Mouse (Mus musculus) CH12.LX (cell line): Measurements from ENCODE around the gene Plxna2. TPM values are rescaled to one million over a fixed set of nuclear protein-coding genes. Genes with fewer than 3 reads are reported as not detected.

Experiments used
- DNase-seq: peaks from one replicate; pipeline ENCODE4 v3.0.0-alpha.2; 2013; ENCODE audit errors: extremely low read depth
- H3K27ac ChIP-seq: 2 replicates; pipeline ENCODE4 v1.5.1; 2012; ENCODE audit warnings: low read depth, mild to moderate bottlenecking, control low read depth, moderate library complexity; ENCODE audit not compliant: insufficient read depth
- H3K27me3 ChIP-seq: replicated peaks from 2 replicates; pipeline ENCODE3; 2012; ENCODE audit warnings: inconsistent platforms
- H3K36me3 ChIP-seq, 2 experiments: replicated peaks in 1 of 2; 2 replicates each; pipeline versions ENCODE3 to v1.6.1; 2012; ENCODE audit warnings: inconsistent platforms in 1 of 2, low read length in 1 of 2, mild to moderate bottlenecking in 1 of 2, mixed read lengths in 1 of 2, moderate library complexity in 1 of 2; ENCODE audit not compliant: control insufficient read depth in 1 of 2, insufficient read depth in 1 of 2
- H3K4me1 ChIP-seq, 2 experiments: 2 replicates each; pipeline ENCODE4 v1.6.1; 2012; ENCODE audit warnings: inconsistent platforms in 1 of 2, moderate library complexity in 1 of 2; ENCODE audit not compliant: insufficient read depth in 2 of 2, control insufficient read depth in 1 of 2
- H3K4me2 ChIP-seq: 2 replicates; pipeline ENCODE4 v1.6.1; 2012; ENCODE audit warnings: low read depth, mild to moderate bottlenecking, control low read depth; ENCODE audit not compliant: poor library complexity, insufficient read depth, severe bottlenecking
- H3K4me3 ChIP-seq, 3 experiments: fragments of 150-350 bp in 1 of 3; sonication (generic) in 1 of 3; replicated peaks in 1 of 3; 2 replicates each; pipeline versions ENCODE3 to v1.5.1; 2011 to 2012; ENCODE audit warnings: low read depth in 2 of 3, low read length in 2 of 3, mild to moderate bottlenecking in 2 of 3, moderate library complexity in 2 of 3, control low read depth in 1 of 3, improper control_type of control experiment in 1 of 3, inconsistent platforms in 1 of 3, mixed read lengths in 1 of 3; ENCODE audit not compliant: poor library complexity in 1 of 3
- H3K79me2 ChIP-seq: replicated peaks from 2 replicates; pipeline ENCODE4 v1.6.1; 2012; ENCODE audit warnings: mild to moderate bottlenecking, moderate library complexity; ENCODE audit not compliant: control insufficient read depth, poor library complexity, insufficient read depth, severe bottlenecking; ENCODE audit errors: extremely low read depth
- H3K9ac ChIP-seq: 2 replicates; pipeline ENCODE4 v1.6.1; 2012; ENCODE audit warnings: low read depth, mild to moderate bottlenecking, control low read depth, moderate library complexity; ENCODE audit not compliant: insufficient read depth
- H3K9me3 ChIP-seq: replicated peaks from 2 replicates; pipeline ENCODE3; 2012; ENCODE audit warnings: low read length, inconsistent platforms, mixed read lengths
- BHLHE40 ChIP-seq: IDR thresholded peaks from 2 replicates; pipeline ENCODE4 v1.6.1; 2011; ENCODE audit warnings: mild to moderate bottlenecking, low read depth, low read length, improper control_type of control experiment
- CHD1 ChIP-seq: IDR thresholded peaks from 2 replicates; pipeline ENCODE4 v1.6.1; 2012; ENCODE audit warnings: low read depth, low read length, improper control_type of control experiment, inconsistent platforms
- CHD2 ChIP-seq: IDR thresholded peaks from 2 replicates; pipeline ENCODE4 v1.6.1; 2011; ENCODE audit warnings: low read length, improper control_type of control experiment
- CTCF ChIP-seq, 2 experiments: IDR thresholded peaks in 1 of 2; conservative IDR thresholded peaks in 1 of 2; 2 replicates each; pipeline ENCODE4 v1.5.1; 2011 to 2012; ENCODE audit warnings: low read depth in 2 of 2, low read length in 2 of 2, improper control_type of control experiment in 1 of 2, inconsistent platforms in 1 of 2, mild to moderate bottlenecking in 1 of 2, moderate library complexity in 1 of 2
- E2F4 ChIP-seq: IDR thresholded peaks from 2 replicates; pipeline ENCODE4 v1.6.1; 2011; ENCODE audit warnings: low read depth, low read length, improper control_type of control experiment; ENCODE audit not compliant: insufficient replicate concordance
- EP300 ChIP-seq: IDR thresholded peaks from 2 replicates; pipeline ENCODE4 v1.6.1; 2011; ENCODE audit warnings: low read length, improper control_type of control experiment
- ETS1 ChIP-seq: conservative IDR thresholded peaks from 2 replicates; pipeline ENCODE4 v1.6.1; 2012; ENCODE audit warnings: low read depth, mild to moderate bottlenecking, inconsistent platforms, low read length, improper control_type of control experiment, moderate library complexity
- HCFC1 ChIP-seq: IDR thresholded peaks from 2 replicates; pipeline ENCODE4 v1.6.1; 2012; ENCODE audit warnings: low read depth, mild to moderate bottlenecking, inconsistent platforms, low read length, improper control_type of control experiment
- IRF4 ChIP-seq: IDR thresholded peaks from 2 replicates; pipeline ENCODE4 v1.6.1; 2014; ENCODE audit warnings: low read depth, mild to moderate bottlenecking, inconsistent platforms, low read length, improper control_type of control experiment
- JUN ChIP-seq: IDR thresholded peaks from 2 replicates; pipeline ENCODE4 v1.6.1; 2011; ENCODE audit warnings: low read depth, mild to moderate bottlenecking, low read length, improper control_type of control experiment, moderate library complexity; ENCODE audit not compliant: insufficient read depth
- JUND ChIP-seq: conservative IDR thresholded peaks from 2 replicates; pipeline ENCODE4 v1.6.1; 2011; ENCODE audit warnings: low read depth, low read length, improper control_type of control experiment
- KAT2A ChIP-seq: IDR thresholded peaks from 2 replicates; pipeline ENCODE4 v1.6.1; 2012; ENCODE audit warnings: low read length, improper control_type of control experiment, inconsistent platforms; ENCODE audit not compliant: insufficient replicate concordance
- MAFK ChIP-seq: IDR thresholded peaks from 2 replicates; pipeline ENCODE4 v1.6.1; 2011; ENCODE audit warnings: low read length, improper control_type of control experiment; ENCODE audit not compliant: insufficient replicate concordance
- MAX ChIP-seq: IDR thresholded peaks from 2 replicates; pipeline ENCODE4 v1.6.1; 2011; ENCODE audit warnings: low read length, improper control_type of control experiment
- MAZ ChIP-seq: IDR thresholded peaks from 2 replicates; pipeline ENCODE4 v1.6.1; 2012; ENCODE audit warnings: low read depth, mild to moderate bottlenecking, inconsistent platforms, low read length, improper control_type of control experiment, moderate library complexity
- MEF2A ChIP-seq: IDR thresholded peaks from 2 replicates; pipeline ENCODE4 v1.6.1; 2014; ENCODE audit warnings: low read depth, mild to moderate bottlenecking, inconsistent platforms, low read length, improper control_type of control experiment, borderline replicate concordance
- MXI1 ChIP-seq: IDR thresholded peaks from 2 replicates; pipeline ENCODE4 v1.6.1; 2011; ENCODE audit warnings: mild to moderate bottlenecking, low read depth, low read length, improper control_type of control experiment
- NELFE ChIP-seq: IDR thresholded peaks from 2 replicates; pipeline ENCODE4 v1.6.1; 2011; ENCODE audit warnings: low read depth, low read length, improper control_type of control experiment
- PAX5 ChIP-seq: IDR thresholded peaks from 2 replicates; pipeline ENCODE4 v1.6.1; 2012; ENCODE audit warnings: low read length, inconsistent platforms, mixed read lengths
- POLR2AphosphoS2 ChIP-seq: IDR thresholded peaks from 2 replicates; pipeline ENCODE4 v1.6.1; 2011; ENCODE audit warnings: low read depth, low read length, improper control_type of control experiment
- RAD21 ChIP-seq: IDR thresholded peaks from 2 replicates; pipeline ENCODE4 v1.6.1; 2011; ENCODE audit warnings: low read depth, mild to moderate bottlenecking, low read length, improper control_type of control experiment, moderate library complexity
- RCOR1 ChIP-seq: conservative IDR thresholded peaks from 2 replicates; pipeline ENCODE4 v1.6.1; 2012; ENCODE audit warnings: low read depth, mild to moderate bottlenecking, inconsistent platforms, low read length, improper control_type of control experiment
- SIN3A ChIP-seq: IDR thresholded peaks from 2 replicates; pipeline ENCODE4 v1.6.1; 2012; ENCODE audit warnings: low read length, improper control_type of control experiment, inconsistent platforms
- SMC3 ChIP-seq: IDR thresholded peaks from 2 replicates; pipeline ENCODE4 v1.6.1; 2011; ENCODE audit warnings: low read depth, low read length, improper control_type of control experiment
- TBP ChIP-seq: conservative IDR thresholded peaks from 2 replicates; pipeline ENCODE4 v1.6.1; 2011; ENCODE audit warnings: low read depth, low read length, improper control_type of control experiment
- TCF12 ChIP-seq: IDR thresholded peaks from 2 replicates; pipeline ENCODE4 v1.6.1; 2014; ENCODE audit warnings: low read depth, mild to moderate bottlenecking, inconsistent platforms, low read length, improper control_type of control experiment
- UBTF ChIP-seq: IDR thresholded peaks from 2 replicates; pipeline ENCODE4 v1.6.1; 2012; ENCODE audit warnings: low read depth, mild to moderate bottlenecking, inconsistent platforms, low read length, improper control_type of control experiment, moderate library complexity
- USF1 ChIP-seq: IDR thresholded peaks from 2 replicates; pipeline ENCODE4 v1.6.1; 2014; ENCODE audit warnings: low read depth, mild to moderate bottlenecking, inconsistent platforms, low read length, improper control_type of control experiment
- USF2 ChIP-seq: conservative IDR thresholded peaks from 2 replicates; pipeline ENCODE4 v1.6.1; 2011; ENCODE audit warnings: low read depth, low read length, improper control_type of control experiment
- ZMIZ1 ChIP-seq: IDR thresholded peaks from 2 replicates; pipeline ENCODE4 v1.6.1; 2012; ENCODE audit warnings: low read depth, mild to moderate bottlenecking, inconsistent platforms, low read length, improper control_type of control experiment
- ZNF384 ChIP-seq: IDR thresholded peaks from 2 replicates; pipeline ENCODE4 v1.6.1; 2012; ENCODE audit warnings: low read depth, low read length, improper control_type of control experiment, inconsistent platforms
- dilution Hi-C: fragments of 300-500 bp; cut with MboI; formaldehyde crosslinking; loops from 2 replicates; pipeline ENCODE4 v1.14.3; 2020; ENCODE audit warnings: low sequenced_read_pairs; ENCODE audit not compliant: extremely low pct_unique_long_range_greater_than_20kb, extremely low pct_ligation_motif_present
- in situ Hi-C: fragments of 300-500 bp; cut with MboI; formaldehyde crosslinking; loops from 3 replicates; pipeline ENCODE4 v1.14.3; 2019; ENCODE audit warnings: low sequenced_read_pairs, low pct_ligation_motif_present, low pct_unique_long_range_greater_than_20kb, mixed read lengths
- polyA plus RNA-seq: library from polyadenylated mRNA; unstranded; fragments of >175 nt; gene quantifications from 2 replicates; pipeline ENCODE4 v1.2.1, GENCODE M21; 2012; ENCODE audit warnings: low read depth; ENCODE audit not compliant: insufficient read length
- total RNA-seq, 2 experiments: library from RNA; depleted of rRNA; stranded (reverse); fragments of 300-350 nt in 1 of 2; fragments of >200 nt in 1 of 2; gene quantifications; 2 replicates each; pipeline ENCODE4 v1.2.3; 2012 to 2014

Plxna2 gene
- total and polyA plus RNA-seq, 3 experiments = 0.04 to 0.05 (median 0.04) TPM

GRCm38 (mm10) chr1:194777608-194778007, 159.6 kb downstream of the Plxna2 start:
- peaks cover 20 to 69% of the 10 kb centered on the region in 2 experiments for H3K4me1 ChIP-seq
- H3K4me3 ChIP-seq = no peak overlapping the region
- TF ChIP-seq MEF2A (no peak), CTCF (conservative IDR thresholded peaks at IDR 0.05 in 1 of 2, IDR thresholded peaks at IDR 0.05 in 1 of 2; ENCODE audit: low read depth in 2 of 2, low read length in 2 of 2) (no peak), JUND (no peak), USF1 (no peak), ZMIZ1 (no peak), RAD21 (no peak), JUN (no peak), POLR2AphosphoS2 (no peak), RCOR1 (no peak), CHD1 (no peak), MAZ (no peak), KAT2A (no peak), HCFC1 (no peak), SMC3 (no peak), E2F4 (no peak), TBP (no peak), NELFE (no peak), USF2 (no peak), ETS1 (no peak)
- in situ Hi-C loops (no loop called here), dilution Hi-C loops (no loop called here)
- no peak overlapping the region for H3K27ac ChIP-seq
- no peaks in the 10 kb centered on the region for H3K36me3 ChIP-seq
- H3K9ac ChIP-seq = no peak overlapping the region
- no peaks in the 10 kb centered on the region for H3K79me2 ChIP-seq
- DNase-seq = no peak
- no peaks in the 10 kb centered on the region for H3K27me3 ChIP-seq
- no peak overlapping the region for H3K4me2 ChIP-seq
- H3K9me3 ChIP-seq = no peaks in the 10 kb centered on the region

GRCm38 (mm10) chr1:194780392-194780791, 162.4 kb downstream of the Plxna2 start:
- H3K9ac ChIP-seq = no peak overlapping the region
- no peak for DNase-seq
- no peaks in the 10 kb centered on the region for H3K9me3 ChIP-seq
- in situ Hi-C loops (no loop called here), dilution Hi-C loops (no loop called here)
- no peak overlapping the region for H3K27ac ChIP-seq
- H3K4me1 ChIP-seq = peaks cover 12 to 52% of the 10 kb centered on the region in 2 experiments
- no peak overlapping the region for H3K4me3 ChIP-seq
- no peaks in the 10 kb centered on the region for H3K79me2 ChIP-seq
- no peaks in the 10 kb centered on the region for H3K27me3 ChIP-seq
- no peak for TF ChIP-seq MAX
- TF ChIP-seq MAFK = no peak
- TF ChIP-seq KAT2A = no peak
- peak; percentile 66 for TF ChIP-seq BHLHE40
- TF ChIP-seq NELFE = no peak
- TF ChIP-seq TCF12 = peak; percentile 48; the same call in 1 of the 2 replicates
- no peak for TF ChIP-seq MXI1
- no peak for TF ChIP-seq PAX5
- no peak for TF ChIP-seq JUND
- no peak for TF ChIP-seq TBP
- TF ChIP-seq CHD2 = no peak
- TF ChIP-seq IRF4 = no peak; the same call in 1 of the 2 replicates
- no peak for TF ChIP-seq CHD1
- TF ChIP-seq USF1 = no peak
- TF ChIP-seq JUN = no peak
- TF ChIP-seq RCOR1 = no peak
- no peak for TF ChIP-seq POLR2AphosphoS2
- TF ChIP-seq E2F4 = no peak
- peak; percentile 52; the same call in 1 of the 2 replicates for TF ChIP-seq EP300
- TF ChIP-seq RAD21 = no peak
- TF ChIP-seq ETS1 = no peak; the same call in 1 of the 2 replicates
- TF ChIP-seq HCFC1 = no peak
- no peak for TF ChIP-seq UBTF
- TF ChIP-seq SIN3A = 0 out of 2 replicates have a peak, but pooled peaks have one; percentile 28
- no peak for TF ChIP-seq ZNF384
- TF ChIP-seq, all 38 proteins: peak for 4
- no peaks in the 10 kb centered on the region for H3K36me3 ChIP-seq
- no peak overlapping the region for H3K4me2 ChIP-seq
